Mouse (Mus musculus) heart, embryonic 11.5 days (tissue): ENCODE measurements around the gene Ggnbp2. TPM values are rescaled to one million over a fixed set of nuclear protein-coding genes. Genes with fewer than 3 reads are reported as not detected.

ENCODE experiments used
- ATAC-seq: fragments of 200-750 bp; cut with Nextera tagmentation; replicated peaks from 2 replicates; pipeline ENCODE4 v1.8.0; 2017; ENCODE audit warnings: moderate library complexity; ENCODE audit not compliant: insufficient number of reproducible peaks, low FRiP score, low TSS enrichment
- H3K27ac ChIP-seq: fragments of 300-500 bp; sonication (generic); 2 replicates; pipeline ENCODE4 v1.5.1; 2014; ENCODE audit warnings: mild to moderate bottlenecking, low read depth, low read length
- H3K27me3 ChIP-seq: fragments of 300-500 bp; sonication (generic); 2 replicates; pipeline ENCODE4 v1.6.1; 2014; ENCODE audit warnings: mild to moderate bottlenecking, low read length, mixed read lengths; ENCODE audit not compliant: control insufficient read depth, insufficient read depth
- H3K36me3 ChIP-seq: fragments of 300-500 bp; sonication (generic); 2 replicates; pipeline ENCODE4 v1.6.1; 2014; ENCODE audit warnings: mild to moderate bottlenecking, low read length, moderate library complexity, mixed read lengths; ENCODE audit not compliant: control insufficient read depth, insufficient read depth
- H3K4me1 ChIP-seq: fragments of 300-500 bp; sonication (generic); 2 replicates; pipeline ENCODE4 v1.6.1; 2014; ENCODE audit warnings: low read length; ENCODE audit not compliant: control insufficient read depth, insufficient read depth
- H3K4me2 ChIP-seq: fragments of 300-500 bp; sonication (generic); 2 replicates; pipeline ENCODE4 v1.6.1; 2014; ENCODE audit warnings: mild to moderate bottlenecking, moderate library complexity
- H3K4me3 ChIP-seq: fragments of 300-500 bp; sonication (generic); 2 replicates; pipeline ENCODE4 v1.5.1; 2014; ENCODE audit warnings: low read depth, low read length
- H3K9ac ChIP-seq: fragments of 300-500 bp; sonication (generic); 2 replicates; pipeline ENCODE4 v1.6.1; 2014; ENCODE audit warnings: mild to moderate bottlenecking, low read depth, low read length, moderate library complexity
- H3K9me3 ChIP-seq: fragments of 300-500 bp; sonication (generic); replicated peaks from 2 replicates; pipeline ENCODE4 v1.6.1; 2016; ENCODE audit warnings: low read length; ENCODE audit not compliant: control insufficient read depth
- WGBS: fragments of 180-500 bp; shearing (Covaris S2); extraction: QIAGEN DNeasy Blood & Tissue Kit; methylation state at CpG from one replicate; pipeline ENCODE4 v1.1.7; 2014; ENCODE audit not compliant: insufficient replicate concordance; 5-methylcytosine and 5-hydroxymethylcytosine counted together
- polyA plus RNA-seq: library from polyadenylated mRNA; unstranded; fragments of >200 nt; fragmentation: Nextera tagmentation; extraction: Ambion mirVana; gene quantifications from 2 replicates; pipeline ENCODE4 v1.2.1, GENCODE M21; 2014

Ggnbp2 gene
- polyA plus RNA-seq, 1 experiment from 2014 or later, result 54.8 TPM

DNA sequence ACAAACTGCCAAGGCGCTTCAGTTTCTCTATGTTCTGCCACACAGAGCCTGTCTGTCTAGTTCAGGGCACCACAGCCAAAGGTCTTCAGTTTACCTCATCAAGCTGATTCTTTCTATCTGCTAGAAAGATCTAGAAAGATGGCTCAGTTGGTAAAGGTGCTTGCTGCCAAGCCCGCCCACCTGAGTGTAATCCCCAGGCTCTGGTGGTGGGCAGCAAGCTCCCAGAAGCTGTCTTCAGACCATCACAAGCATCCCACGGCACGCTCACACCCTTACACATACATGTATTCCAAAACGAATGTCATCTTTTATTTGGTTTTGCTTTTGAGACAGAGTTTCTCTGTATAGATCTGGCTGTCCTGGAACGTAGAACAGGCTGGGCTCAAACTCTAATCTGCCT, 37.9 kb upstream of the Ggnbp2 start:
- Histone ChIP-seq H3K9ac (no peak overlapping the region), H3K27ac (no peak overlapping the region), H3K9me3 (no peaks in the 10 kb centered on the region), H3K4me2 (no peak overlapping the region), H3K4me3 (no peak overlapping the region), H3K27me3 (no peaks in the 10 kb centered on the region), H3K4me1 (no peaks in the 10 kb centered on the region), H3K36me3 (peaks cover 46% of the 10 kb centered on the region)
- 93% methylated on average over 6 of the region's 6 CpGs for WGBS
- ATAC-seq, result no peak

DNA sequence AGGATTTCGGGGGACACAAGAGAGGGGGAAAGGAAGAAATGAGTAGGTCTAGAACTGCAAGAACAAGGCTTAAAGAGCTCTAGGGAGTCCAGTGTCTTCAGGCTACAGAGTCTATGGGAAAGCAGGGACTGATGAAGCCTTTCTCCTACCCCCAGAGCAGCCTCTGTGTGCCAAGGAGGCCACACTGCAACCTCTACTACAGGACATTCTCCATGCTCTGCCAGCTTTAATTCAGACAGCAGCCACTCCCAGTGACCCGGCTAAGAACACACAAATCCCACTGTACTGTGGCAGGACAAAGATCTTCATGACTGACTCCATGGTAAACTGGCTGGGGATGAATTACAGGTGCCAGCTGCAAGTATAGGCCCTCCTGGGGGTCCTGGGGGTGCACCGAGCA, 36.5 kb upstream of the Ggnbp2 start:
- Histone ChIP-seq H3K36me3 (peaks cover 57% of the 10 kb centered on the region), H3K4me2 (no peak overlapping the region), H3K27ac (no peak overlapping the region), H3K4me3 (no peak overlapping the region), H3K4me1 (no peaks in the 10 kb centered on the region), H3K9me3 (no peaks in the 10 kb centered on the region), H3K27me3 (no peaks in the 10 kb centered on the region), H3K9ac (no peak overlapping the region)
- WGBS, result 78% methylated on average over 3 of the region's 3 CpGs
- ATAC-seq, result no peak

DNA sequence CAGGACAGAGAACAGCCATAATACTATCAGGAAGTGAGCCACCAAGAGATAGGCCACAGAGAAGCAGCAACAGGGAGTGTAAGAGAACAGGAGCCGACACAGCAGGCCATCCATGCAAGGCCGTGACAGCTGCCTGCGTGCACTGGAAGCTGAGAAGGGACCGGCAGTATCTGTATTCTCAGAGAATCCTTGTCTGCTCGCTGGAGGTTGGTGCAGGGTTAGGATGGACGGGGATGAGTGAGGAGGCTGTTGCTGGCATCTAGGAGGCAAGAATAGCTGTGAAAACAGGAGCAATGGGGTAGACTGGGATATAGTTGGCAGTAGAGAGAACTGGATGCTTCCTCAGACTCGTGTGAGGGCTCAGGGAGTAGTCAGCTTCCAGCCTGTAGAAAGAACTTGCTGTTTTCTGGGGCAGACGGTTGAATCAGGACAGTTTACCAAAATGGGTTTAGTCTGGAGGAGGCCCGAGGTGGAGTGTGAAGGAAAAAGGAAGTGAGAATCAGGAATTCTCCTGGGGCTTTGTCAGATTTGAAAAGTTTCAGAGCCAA, 34.1 kb upstream of the Ggnbp2 start:
- H3K9ac ChIP-seq, result no peak overlapping the region
- ATAC-seq, result no peak
- peaks cover 64% of the 10 kb centered on the region for H3K36me3 ChIP-seq
- no peak overlapping the region for H3K4me2 ChIP-seq
- no peaks in the 10 kb centered on the region for H3K4me1 ChIP-seq
- no peak overlapping the region for H3K27ac ChIP-seq
- no peaks in the 10 kb centered on the region for H3K27me3 ChIP-seq
- 80% methylated on average over 9 of the region's 9 CpGs for WGBS
- H3K9me3 ChIP-seq, result no peaks in the 10 kb centered on the region
- H3K4me3 ChIP-seq, result no peak overlapping the region

DNA sequence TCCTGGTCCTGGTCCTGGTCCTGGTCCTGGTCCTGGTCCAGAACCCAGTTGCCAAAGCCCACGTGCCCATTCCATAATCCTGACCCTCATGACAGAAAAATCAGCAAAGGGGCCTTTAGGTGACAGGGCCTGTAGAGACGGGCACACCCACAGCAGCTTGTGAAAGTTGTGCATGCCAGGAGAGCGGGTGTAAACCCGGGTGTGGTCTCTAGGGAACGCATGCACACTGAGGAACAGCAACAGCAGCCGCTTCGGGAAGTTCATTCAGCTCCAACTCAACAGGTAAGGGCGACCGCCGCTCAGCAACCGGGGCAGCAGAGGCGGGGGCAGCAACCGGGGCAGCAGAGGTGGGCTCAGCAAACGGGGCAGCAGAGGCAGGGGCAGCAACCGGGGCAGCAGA, 22.5 kb upstream of the Ggnbp2 start:
- Histone ChIP-seq H3K36me3 (peaks cover 9% of the 10 kb centered on the region), H3K4me1 (no peaks in the 10 kb centered on the region), H3K9ac (no peak overlapping the region), H3K27ac (no peak overlapping the region), H3K4me3 (no peak overlapping the region), H3K9me3 (no peaks in the 10 kb centered on the region), H3K27me3 (no peaks in the 10 kb centered on the region), H3K4me2 (no peak overlapping the region)
- no peak for ATAC-seq
- 91% methylated on average over 15 of the region's 15 CpGs for WGBS

DNA sequence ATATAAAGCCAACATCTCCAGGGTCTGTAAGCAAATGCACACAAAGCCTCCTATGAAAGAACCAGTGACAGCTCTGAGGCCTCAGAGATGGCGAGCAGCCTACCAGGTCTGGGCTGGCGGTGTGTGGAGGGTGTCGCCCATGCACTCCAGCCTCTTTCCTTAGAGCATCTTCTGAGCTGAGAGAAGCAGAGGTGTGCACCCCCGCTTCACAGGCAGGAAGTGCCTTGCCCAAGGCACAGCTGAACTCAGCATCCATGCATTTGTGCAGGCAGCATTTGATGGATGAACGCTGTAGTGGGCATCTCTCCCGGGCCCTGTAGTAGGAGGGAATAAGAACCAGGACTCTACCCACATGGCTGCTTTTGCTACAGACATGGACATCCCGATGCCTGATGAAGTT, 21.1 kb upstream of the Ggnbp2 start:
- Histone ChIP-seq H3K4me3 (no peak overlapping the region), H3K9ac (no peak overlapping the region), H3K36me3 (peaks cover 11% of the 10 kb centered on the region), H3K9me3 (no peaks in the 10 kb centered on the region), H3K27me3 (no peaks in the 10 kb centered on the region), H3K4me1 (no peaks in the 10 kb centered on the region), H3K4me2 (no peak overlapping the region), H3K27ac (no peak overlapping the region)
- ATAC-seq, result no peak
- 90% methylated on average over 7 of the region's 7 CpGs for WGBS

DNA sequence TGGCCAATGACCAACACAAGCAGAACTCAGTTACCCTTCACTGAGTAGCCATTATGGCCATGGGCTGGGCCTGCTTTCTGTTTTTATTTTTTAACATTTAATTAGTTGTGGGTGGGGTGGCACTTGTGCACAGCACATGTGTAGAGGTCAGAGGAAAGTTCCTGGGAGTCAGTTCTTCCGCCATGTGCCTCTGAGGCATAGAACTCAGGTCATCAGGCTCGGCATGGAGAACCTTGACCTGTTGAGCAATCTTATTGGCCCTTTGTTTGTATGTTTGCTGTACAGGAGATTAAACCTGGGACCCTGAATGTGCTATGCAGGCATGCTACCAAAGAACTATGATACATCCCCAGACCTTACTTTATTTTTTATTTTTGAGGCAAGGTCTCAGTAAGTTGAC, 18.9 kb upstream of the Ggnbp2 start:
- Histone ChIP-seq H3K4me3 (no peak overlapping the region), H3K9ac (no peak overlapping the region), H3K4me1 (no peaks in the 10 kb centered on the region), H3K4me2 (no peak overlapping the region), H3K36me3 (peaks cover 26% of the 10 kb centered on the region), H3K27ac (no peak overlapping the region), H3K9me3 (no peaks in the 10 kb centered on the region), H3K27me3 (no peaks in the 10 kb centered on the region)
- 91% methylated on average over 2 of the region's 2 CpGs for WGBS
- no peak for ATAC-seq

DNA sequence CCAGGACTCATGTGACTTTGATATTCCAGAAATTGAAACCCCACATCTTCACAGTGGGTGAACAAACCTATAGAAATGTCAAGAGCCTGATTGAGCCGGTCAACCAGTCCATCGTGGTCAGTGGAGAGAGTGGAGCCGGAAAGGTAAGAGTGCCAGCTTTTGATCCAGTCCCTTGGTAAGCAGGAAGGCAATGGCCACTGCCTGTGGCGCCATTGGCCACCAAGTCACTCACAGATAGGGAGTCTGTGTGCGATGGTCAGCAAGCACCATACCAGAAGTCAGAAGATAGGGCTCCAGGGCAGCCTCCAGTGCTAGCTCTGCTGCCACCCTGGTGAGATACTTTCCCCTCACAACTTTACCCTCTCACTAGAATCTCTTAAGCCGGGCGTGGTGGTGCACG, 17.4 kb upstream of the Ggnbp2 start:
- Histone ChIP-seq H3K27ac (no peak overlapping the region), H3K9ac (no peak overlapping the region), H3K36me3 (peaks cover 31% of the 10 kb centered on the region), H3K4me3 (no peak overlapping the region), H3K9me3 (no peaks in the 10 kb centered on the region), H3K4me1 (no peaks in the 10 kb centered on the region), H3K27me3 (no peaks in the 10 kb centered on the region), H3K4me2 (no peak overlapping the region)
- no peak for ATAC-seq
- WGBS, result 91% methylated on average over 8 of the region's 8 CpGs

DNA sequence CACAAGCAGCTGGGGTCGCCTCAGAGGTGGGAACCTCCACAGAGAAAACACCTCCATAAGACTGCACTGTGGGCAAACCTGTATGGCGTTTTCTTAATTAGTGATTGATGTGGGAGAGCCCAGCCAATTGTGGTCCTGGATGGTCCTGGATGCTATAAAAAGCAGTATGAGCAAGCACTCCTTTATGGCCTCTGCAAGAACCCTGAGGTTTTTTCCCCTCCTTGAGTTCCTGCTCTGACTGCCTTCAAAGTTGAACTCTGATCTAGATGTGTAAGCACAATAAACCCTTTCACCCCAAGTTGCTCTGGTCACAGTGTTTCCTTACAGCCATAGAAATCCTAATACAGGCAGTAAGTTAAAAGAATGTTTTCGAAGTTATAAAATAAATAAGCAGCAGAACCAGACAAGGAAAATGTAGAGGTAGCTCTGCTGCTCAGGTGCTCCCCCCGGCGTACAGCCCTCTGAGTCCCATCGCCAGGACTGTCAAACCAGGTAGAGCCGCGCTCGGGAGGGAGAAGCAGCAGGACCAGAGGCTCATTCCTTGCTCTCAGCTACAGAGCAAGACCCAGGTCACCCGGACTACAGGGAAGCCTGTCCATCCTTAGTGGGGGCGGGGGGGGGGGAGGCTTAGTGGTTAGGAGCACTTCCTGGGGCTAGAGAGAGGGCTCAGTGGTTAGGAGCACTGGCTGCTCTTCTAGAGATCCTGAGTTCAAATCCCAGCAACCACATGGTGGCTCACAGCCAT, 16.3 kb upstream of the Ggnbp2 start:
- no peak overlapping the region for H3K4me2 ChIP-seq
- no peak overlapping the region for H3K4me3 ChIP-seq
- ATAC-seq, result no peak
- 85% methylated on average over 11 of the region's 11 CpGs for WGBS
- no peaks in the 10 kb centered on the region for H3K4me1 ChIP-seq
- peaks cover 31% of the 10 kb centered on the region for H3K36me3 ChIP-seq
- no peaks in the 10 kb centered on the region for H3K9me3 ChIP-seq
- H3K27me3 ChIP-seq, result no peaks in the 10 kb centered on the region
- no peak overlapping the region for H3K9ac ChIP-seq
- no peak overlapping the region for H3K27ac ChIP-seq

DNA sequence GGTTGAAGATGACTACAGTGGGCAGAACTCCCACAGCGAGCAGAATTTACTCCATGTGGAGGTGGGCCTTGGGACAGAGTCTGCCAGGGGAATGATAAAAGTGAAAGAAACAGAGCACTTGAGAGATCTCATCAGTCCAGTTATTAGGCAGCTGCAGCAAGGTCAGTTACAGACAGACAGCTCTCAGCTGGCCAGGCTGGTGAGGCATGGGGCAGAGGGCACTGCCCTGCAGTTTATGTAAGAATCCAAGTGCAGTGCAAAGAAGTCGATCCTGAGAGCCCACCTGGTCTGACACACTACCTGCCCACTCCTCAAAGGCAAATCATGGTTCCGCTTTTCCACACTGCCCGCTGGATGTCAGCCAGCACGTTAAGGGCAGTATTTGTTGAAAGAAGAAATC, 15.6 kb upstream of the Ggnbp2 start:
- Histone ChIP-seq H3K27me3 (no peaks in the 10 kb centered on the region), H3K36me3 (peaks cover 31% of the 10 kb centered on the region)
- 87% methylated on average over 5 of the region's 5 CpGs for WGBS

More for the DNA sequence above, 15.6 kb upstream of the Ggnbp2 start:
- no peak overlapping the region for H3K4me3 ChIP-seq
- no peak overlapping the region for H3K9ac ChIP-seq
- H3K27ac ChIP-seq, result no peak overlapping the region
- no peak overlapping the region for H3K4me2 ChIP-seq
- no peak for ATAC-seq
- H3K9me3 ChIP-seq, result no peaks in the 10 kb centered on the region
- peaks cover 2% of the 10 kb centered on the region for H3K4me1 ChIP-seq
